Mouse (Mus musculus) WW6 (cell line): ENCODE results near the gene Shisa2.

Experiments used
- DNase-seq: peaks from one replicate; pipeline ENCODE4 v3.0.0-alpha.2; 2013; ENCODE audit warnings: low read depth, low spot score

The Shisa2 gene

GRCm38 (mm10) chr14:59630096-59630495 lies 5.0 kb downstream of the Shisa2 start:
- DNase-seq = no peak

DNA sequence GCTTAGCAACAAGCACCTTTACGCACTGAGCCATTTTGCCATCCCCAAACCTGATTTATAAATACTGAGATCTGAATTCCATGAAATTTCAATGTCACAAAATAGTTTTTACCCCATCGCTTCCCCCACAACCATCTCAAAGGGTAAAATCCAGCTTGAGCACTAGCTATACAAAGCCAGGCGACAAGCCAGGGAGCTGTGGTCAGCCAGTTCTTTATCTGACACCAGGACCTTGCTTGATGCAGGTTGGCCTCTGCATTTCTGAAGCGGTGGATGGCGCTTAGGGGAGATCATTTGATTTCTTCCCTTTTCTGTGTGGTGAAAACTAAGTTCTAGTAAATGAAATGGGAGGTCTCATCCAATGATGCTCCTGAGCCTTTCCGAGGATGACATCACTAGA lies 7.0 kb downstream of the Shisa2 start:
- no peak for DNase-seq

DNA sequence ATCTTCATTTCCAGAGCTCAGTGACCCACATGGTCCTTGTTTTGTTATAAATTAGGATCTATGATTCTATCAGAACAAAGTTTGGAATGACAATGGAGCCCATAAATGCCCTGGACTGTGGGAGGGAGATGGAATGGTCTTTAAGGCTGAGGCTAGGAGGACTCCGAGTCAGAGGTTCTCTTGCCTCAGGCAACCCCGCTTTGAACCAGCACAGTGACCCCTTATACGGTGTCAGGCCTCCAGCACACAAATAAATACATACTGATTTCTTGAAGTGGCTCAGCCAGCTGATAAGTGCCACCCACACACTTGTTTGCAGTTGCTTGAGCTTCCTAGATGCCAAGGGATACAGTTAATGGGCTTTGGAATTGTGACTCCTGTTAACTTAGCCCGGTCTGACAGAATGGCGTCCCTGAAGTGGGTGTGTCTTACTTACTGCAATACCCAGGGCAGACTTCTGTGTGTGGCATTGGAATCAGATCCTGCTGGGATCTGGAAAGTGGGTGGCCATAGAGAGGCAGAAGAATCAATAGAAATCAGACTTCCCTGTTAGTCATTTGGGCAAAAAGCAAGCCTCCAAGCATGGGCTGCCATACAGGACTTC lies 8.3 kb downstream of the Shisa2 start:
- DNase-seq = no peak

DNA sequence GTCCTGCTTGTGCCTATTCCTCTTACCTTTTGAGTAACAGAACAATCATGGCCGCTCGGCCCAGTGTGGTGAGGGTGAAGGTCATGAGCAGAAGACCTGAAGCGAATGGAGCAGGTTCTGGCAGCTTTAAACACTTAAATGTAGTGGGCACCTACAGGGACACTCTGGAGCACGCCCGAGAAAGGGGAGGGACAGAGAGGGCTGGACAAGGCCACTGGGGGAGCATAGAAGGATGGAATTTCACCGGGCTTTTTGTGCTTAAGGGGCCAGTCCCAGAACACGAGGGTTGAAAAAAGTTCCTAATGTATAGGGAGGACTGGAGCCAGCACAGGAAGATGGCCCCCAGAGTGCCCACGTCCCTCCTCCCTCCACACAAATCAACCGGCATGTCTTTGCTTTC lies 8.9 kb downstream of the Shisa2 start:
- DNase-seq = no peak

DNA sequence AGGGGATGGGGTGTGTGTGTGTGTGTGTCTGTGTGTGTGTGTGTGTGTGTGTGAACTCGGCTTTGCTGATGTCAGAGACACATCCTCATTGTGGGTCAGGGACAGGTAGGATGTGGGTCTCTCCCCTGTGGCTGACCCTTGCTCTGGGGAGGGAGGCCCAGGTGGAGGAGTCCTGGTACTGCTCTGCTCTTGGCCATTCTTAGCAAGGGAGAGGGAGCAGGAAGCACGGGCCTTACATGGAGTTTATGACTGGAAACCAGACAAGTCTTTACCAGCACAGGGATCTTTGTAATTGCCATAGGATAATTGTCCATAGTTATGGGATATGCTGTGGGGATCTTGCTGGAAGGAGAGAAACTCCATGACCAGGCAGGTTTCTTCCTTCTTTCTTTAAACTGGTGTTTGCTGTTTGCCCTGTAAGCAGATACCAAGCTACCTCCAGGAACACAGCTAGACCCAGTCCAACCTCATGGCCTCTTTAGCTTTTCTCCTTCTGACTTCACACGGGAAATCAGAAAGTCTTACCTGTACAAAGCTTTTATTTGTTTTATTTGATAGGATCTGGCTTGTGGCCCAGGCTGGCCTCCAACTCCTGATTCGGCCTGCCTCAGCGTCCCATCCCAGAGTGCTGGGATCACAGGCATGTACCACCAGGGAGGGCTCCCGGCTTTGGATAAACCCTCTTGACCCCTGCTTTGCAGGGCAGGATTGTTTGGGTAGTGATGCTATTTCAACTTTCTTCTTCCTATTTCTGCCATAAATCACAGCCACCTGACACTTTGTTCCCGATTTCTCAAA lies 14.0 kb downstream of the Shisa2 start:
- no peak for DNase-seq

DNA sequence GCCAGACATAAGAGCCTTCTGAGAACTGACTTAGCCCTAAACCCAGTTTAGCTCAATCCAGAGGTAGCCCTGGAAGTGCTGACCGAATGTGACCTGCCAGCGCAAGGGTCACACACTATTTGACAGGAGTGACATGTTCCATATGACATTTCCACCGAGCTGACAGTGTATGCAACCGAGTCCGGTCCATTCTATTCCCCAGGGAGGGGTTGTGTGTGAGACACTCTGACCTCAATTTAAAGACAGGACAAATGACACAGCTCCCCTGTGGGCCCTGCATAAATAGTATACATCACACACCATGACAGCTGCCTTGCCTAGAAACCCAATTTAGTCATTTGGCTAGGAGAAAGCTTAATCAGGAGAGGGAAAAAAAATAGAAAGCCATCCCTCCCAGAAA lies 16.7 kb downstream of the Shisa2 start:
- DNase-seq = no peak

- DNase-seq = no peak
These were observed 18.5 kb downstream of the Shisa2 start for GRCm38 (mm10) chr14:59643582-59643981.

GRCm38 (mm10) chr14:59644166-59644565 lies 19.1 kb downstream of the Shisa2 start:
- no peak for DNase-seq

- no peak for DNase-seq
These were observed 19.8 kb downstream of the Shisa2 start for GRCm38 (mm10) chr14:59644896-59645295.

DNA sequence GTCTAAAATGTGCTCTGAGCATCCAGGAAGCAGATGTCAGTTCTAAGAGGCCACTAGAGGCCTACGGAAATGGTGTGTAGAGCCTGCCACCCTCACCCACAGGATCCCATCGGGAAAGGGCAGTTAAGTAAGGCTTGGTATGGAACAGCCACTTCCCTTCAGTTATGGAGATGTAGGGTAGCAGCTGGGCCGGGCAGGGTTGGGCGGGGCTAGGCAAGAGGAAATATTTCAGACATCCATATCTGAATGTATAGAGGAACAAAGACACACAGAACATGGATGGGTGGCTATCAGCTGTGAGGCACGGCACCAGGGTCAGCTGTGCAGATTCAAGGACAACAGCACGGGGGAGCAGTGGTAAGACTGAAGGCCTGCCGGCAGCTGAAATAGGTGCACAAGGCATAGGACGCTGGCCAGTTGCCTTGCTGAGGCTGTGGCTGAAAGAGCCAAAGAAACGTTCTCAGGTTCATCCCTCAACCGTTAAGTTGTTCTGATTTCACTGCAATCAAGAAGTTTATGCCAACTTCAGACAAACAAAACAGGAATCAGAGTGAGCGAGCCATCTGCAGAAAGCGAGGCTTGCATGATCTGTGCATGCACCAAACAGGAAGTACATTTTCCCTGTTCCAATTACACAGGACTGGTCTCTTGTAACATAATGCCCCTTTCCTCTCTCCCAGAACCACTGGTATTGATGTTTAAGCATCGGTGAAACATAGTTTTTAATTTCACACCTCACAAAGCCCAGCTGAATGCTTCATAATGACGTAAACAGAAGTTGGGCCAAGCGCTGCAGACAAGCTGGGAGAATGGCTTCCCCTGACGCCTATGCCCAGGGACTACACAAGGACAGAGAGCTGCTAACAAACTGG lies 22.0 kb downstream of the Shisa2 start:
- DNase-seq = no peak

- no peak for DNase-seq
These were observed 23.5 kb downstream of the Shisa2 start for GRCm38 (mm10) chr14:59648611-59649010.

DNA sequence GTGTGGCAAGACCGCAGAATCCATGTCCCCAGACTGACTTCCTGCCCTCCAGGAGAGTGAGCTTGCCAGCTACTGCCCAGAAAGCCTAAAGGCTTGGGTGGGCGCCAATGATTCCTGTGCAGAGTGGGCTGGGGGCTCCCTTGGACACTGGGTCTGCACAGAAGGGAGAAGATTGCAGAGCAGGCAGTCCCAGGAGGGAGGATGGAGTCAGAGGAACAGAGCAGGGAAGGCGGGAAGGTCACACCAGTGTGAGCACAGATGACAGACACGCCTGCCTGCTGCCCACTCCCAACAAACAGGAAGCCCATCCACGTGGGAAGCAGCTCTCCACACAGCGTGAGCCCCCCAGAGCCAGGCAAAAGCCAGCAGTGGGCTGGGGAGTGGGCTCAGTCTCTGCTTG lies 24.2 kb downstream of the Shisa2 start:
- DNase-seq = no peak

DNA sequence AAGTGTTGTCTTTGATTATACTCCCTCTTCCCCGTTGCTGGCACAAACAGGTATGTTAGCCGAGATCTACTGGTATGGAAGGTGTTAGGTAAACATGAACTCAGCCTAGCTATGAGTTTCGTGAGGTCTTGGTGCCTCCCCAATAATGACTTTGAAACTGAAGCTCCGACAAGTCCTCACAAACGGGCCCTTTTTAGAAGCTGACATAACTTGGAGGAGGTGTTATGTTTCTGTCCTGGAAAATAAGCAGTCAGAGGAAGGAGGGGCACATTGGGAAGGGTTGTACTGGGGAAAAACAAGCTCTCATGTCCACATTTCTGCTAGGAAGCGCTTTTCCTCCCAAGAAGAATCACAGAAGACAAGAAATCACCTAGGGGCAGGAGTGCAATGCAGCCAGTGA lies 31.5 kb downstream of the Shisa2 start:
- DNase-seq = no peak

GRCm38 (mm10) chr14:59657098-59657497 lies 32.0 kb downstream of the Shisa2 start:
- DNase-seq = no peak

DNA sequence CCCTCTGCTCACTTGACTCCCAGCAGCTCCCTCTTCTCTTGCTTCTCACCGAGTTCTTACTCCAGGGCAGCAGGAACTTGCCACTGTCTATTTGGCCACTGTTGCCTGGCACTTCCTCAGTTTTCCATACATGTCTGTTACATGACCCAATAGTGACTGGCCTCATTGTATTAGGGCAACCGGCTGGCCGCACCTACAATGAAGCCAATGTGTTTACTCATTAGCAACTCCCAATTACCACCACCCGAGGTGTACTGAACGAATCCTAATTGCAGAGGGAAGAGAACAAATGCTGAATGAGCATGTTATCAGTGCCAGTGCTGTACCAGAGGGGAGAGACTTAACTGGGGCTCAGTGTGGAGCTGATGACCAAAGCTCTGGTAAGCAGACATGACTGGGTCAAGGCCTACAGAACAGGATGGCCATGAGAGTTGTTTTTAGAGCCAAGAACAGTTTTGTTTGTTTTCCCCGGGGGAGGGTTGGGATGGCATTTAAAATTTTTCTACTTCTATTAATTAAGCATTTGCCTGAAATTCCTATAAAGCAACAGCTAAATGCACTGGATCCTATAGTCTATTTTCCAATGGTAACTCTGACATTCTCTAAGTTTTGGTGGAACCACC lies 47.9 kb downstream of the Shisa2 start:
- DNase-seq = no peak

- DNase-seq = no peak
These were observed 49.4 kb downstream of the Shisa2 start for GRCm38 (mm10) chr14:59674556-59674955.

- no peak for DNase-seq
These were observed 50.2 kb downstream of the Shisa2 start for GRCm38 (mm10) chr14:59675330-59675729.

DNA sequence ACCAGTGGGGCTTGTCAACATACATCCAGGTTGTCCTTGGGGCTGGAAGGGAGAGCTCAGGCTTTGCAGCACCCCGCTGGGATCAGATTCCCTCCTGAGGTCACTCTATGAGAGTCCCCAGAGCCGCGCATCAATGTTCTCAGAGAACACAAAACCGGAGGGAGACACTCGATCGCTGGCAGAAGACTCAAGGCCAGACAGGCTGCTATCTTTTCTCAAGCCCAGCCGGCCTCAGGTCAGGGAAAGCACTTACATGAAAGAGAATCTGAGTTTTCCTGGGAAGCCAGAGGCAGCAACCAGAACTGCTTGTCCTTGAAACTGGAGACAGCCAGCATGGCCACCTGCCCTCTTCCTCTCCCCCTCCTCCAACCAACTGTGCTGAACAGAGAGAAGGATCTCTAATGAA lies 52.5 kb downstream of the Shisa2 start:
- no peak for DNase-seq
